Mouse (Mus musculus): ENCODE results near the gene Gm3159. TPM values are rescaled to one million over a fixed set of nuclear protein-coding genes. Genes with fewer than 3 reads are reported as not detected.

The Gm3159 gene
- polyA plus RNA-seq (2012; rRNA removed; ENCODE audit: low replicate concordance), result not detected in 2 replicates

DNA sequence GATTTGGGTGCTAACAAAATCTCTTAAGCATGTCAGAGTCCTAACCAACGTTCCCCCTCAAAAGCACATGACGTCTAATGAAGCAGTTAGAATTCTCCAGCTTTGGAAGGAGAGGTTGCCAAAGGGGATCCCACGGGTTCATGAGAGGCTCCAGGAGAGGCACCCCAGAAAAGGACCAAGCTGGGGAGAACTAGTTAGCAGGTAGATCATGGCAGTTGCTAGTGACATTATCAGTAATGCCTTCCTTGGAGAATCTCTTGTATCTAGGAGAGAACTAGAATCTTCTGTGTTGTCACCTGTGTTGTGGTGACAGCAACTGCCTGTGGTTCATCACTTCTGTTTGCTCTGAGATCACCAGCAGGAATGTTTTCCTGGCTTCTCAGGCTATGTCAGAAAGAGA, at the start of gene Gm3159:
Gene Gm3159, plus strand, starts transcription at position 301 of the 400 bp plus-strand sequence.

DNA sequence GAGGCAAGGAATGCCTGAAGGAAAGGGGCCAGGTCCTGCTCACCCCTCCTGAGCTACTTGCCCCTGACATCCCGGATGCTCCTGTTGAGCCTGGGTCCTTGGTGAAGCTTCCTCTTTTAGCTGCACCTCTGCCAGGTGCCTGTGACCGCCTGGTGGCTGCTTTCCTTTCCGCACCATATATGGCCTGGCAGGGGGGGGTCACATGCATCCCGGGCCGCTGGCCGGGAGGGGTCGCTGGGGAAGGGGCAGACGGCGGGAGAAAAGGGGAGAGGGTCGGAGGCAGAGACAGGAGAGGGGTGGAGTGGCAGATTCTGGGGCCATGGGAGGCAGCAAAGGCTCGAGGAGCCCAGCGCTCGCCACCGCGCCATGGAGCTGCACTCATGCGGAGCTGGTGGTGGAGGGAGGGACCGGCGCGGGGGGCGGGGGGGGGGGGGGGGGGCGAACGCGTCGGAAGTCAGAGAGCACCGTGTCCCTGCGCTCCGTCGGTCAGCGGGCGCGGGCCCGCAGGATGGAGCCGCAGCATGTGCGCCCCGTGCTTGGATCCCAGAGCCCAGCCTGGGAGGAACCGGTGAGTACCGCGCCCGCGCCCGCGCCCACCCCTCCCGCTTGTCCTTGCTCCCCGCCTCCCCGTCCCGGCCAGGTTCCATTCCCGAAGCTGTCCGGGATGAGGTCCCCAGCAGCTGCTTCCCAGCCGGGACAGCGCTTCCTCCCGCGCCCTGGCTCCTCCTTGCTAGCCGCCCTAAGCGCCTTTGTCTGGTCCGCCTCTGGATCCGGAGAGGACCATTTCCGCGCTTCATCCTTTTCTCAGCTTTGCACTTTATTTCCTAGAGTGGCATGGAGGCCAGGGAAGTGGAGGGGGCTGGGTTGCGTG, 17.9 kb downstream of the Gm3159 start, which contains the start of gene Gm3164:
Gene Gm3164, plus strand, starts transcription at position 484 of the 871 bp plus-strand sequence.

DNA sequence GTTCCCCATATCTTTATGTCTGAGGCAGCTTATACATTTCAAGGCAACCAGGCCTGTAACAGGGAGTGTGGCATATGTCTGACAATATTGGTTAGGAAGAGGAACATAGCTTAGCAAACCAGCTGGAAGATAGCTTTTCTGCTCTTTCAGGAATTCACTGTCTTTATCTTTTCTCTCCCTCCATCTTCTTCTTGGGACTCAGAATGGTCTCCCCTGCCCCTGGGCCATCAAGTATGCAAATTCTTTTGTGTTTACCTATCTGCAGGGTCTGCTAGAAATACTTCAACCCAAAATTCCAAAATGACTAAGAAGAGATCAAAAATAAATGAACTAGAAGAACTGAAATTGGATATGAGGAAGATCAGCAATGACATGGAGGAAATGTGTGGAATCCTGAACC, 33.4 kb downstream of the Gm3159 start, which contains the start of gene Gm3173:
Gene Gm3173, plus strand, starts transcription at position 301 of the 400 bp plus-strand sequence.

Other genes with a start within 250 kb of the Gm3159 start
- gene Gm3127, start 232.5 kb upstream of the Gm3159 start, polyA plus RNA-seq (2012; rRNA removed; ENCODE audit: low replicate concordance), result not detected in 2 replicates
- gene Gm2974, start 214.9 kb upstream of the Gm3159 start, polyA plus RNA-seq (2012; rRNA removed; ENCODE audit: low replicate concordance), result not detected in 2 replicates
- gene Gm3138, start 147.9 kb upstream of the Gm3159 start, polyA plus RNA-seq (2012; rRNA removed; ENCODE audit: low replicate concordance), result not detected in 2 replicates
- gene Gm3149, start 80.2 kb upstream of the Gm3159 start, polyA plus RNA-seq (2012; rRNA removed; ENCODE audit: low replicate concordance), result not detected in 2 replicates
- not detected in 2 replicates for gene 2610042L04Rik, start 62.8 kb upstream of the Gm3159 start, polyA plus RNA-seq (2012; rRNA removed; ENCODE audit: low replicate concordance)
- gene Gm3164, start 17.9 kb downstream of the Gm3159 start, polyA plus RNA-seq (2012; rRNA removed; ENCODE audit: low replicate concordance), result 0.33 TPM in 1 of 2 replicates, not detected in the other
- gene Gm3173, start 33.5 kb downstream of the Gm3159 start, polyA plus RNA-seq (2012; rRNA removed; ENCODE audit: low replicate concordance), result not detected in 2 replicates
- gene Gm3182, start 84.2 kb downstream of the Gm3159 start, polyA plus RNA-seq (2012; rRNA removed; ENCODE audit: low replicate concordance), result not detected in 2 replicates
- gene Gm3047, start 157.9 kb downstream of the Gm3159 start, polyA plus RNA-seq (2012; rRNA removed; ENCODE audit: low replicate concordance), result not detected in 2 replicates
- gene Gm8159, start 234.8 kb downstream of the Gm3159 start, polyA plus RNA-seq (2012; rRNA removed; ENCODE audit: low replicate concordance), result not detected in 2 replicates

All from mammary gland, adult 2 months (tissue).